Mouse (Mus musculus) bone marrow macrophage, adult 2 months (primary cell): ENCODE results near the gene Xdh.

ENCODE experiments used
- CTCF ChIP-seq: IDR thresholded peaks from 2 replicates; pipeline ENCODE4 v1.5.1; 2012; ENCODE audit warnings: low read depth, mild to moderate bottlenecking, low read length, moderate library complexity
- POLR2A ChIP-seq: IDR thresholded peaks from 2 replicates; pipeline ENCODE4 v1.6.1; 2012; ENCODE audit warnings: mild to moderate bottlenecking, low read depth, low read length, borderline replicate concordance

GRCm38 (mm10) chr17:73837244-73837643 lies 112.8 kb downstream of the Xdh start:
- TF ChIP-seq CTCF: no peak
- no peak for TF ChIP-seq POLR2A
